ENCODE assay signal across 7 mouse cellular contexts in the genomic region with DNA sequence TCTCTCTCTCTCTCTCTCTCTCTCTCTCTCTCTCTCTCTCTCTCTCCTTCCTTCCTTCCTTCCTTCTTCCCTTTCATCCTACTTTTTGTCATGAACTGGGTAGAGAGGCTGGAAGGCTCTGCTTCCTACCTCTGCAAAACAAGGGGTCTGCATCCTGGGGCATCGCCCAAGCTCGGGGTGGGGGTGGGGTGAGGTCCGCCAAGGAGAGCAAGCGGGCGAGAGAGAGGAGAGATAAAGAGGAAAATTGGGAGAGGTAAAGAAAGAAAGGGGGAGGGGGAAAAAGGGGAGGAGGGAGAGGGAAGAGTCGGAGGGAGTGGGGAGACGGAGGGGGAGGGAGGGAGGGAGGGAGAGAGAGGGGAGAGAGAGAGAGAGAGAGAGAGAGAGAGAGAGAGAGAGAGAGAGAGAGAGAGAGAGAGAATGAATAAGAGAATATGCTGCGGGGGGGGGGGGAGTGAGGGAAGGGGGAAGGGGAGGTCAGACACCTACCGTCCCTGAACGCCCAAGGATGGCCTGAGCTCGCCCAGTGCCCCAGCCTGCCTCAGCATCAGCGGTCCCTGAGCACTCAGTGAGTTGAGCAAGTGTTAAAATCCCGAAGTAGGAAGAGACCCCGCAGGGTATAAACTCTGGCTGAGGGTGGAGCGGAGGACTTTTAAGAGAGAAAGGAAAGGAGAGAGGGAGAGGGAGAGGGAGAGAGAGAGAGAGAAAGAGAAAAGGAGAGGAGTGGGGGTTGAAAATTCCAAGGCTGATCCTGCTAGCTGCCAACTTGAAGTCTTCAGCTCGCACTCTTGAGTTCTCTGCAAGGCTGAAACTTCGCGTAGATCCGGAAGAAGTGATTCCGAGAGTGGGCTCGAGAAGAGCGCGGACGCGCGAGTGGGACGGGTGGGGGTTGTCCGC. TPM values are rescaled to one million over a fixed set of nuclear protein-coding genes. Genes with fewer than 3 reads are reported as not detected.
DNase-seq lines count a peak whose midpoint lies in the region; ATAC-seq and TF ChIP-seq lines count a peak whose summit lies in the region.

A gene (plus strand): TSS at position 579 of the 894 bp plus-strand sequence.

- peak; percentile 57; the same call in 1 of the 2 replicates for ATAC-seq in forebrain, embryonic 12.5 days (ENCODE audit: low FRiP score)
- ATAC-seq in hindbrain, embryonic 15.5 days (ENCODE audit: low FRiP score, low read depth): peak; percentile 40; the same call in 1 of the 2 replicates
- ATAC-seq in midbrain, postnatal 0 days (ENCODE audit: low FRiP score): peak; percentile 2; the same call in 1 of the 2 replicates
- no peak for ATAC-seq in activated CD4-positive, CD25-positive, alpha-beta regulatory T cell, adult 4 months

- no peak within 1 kb of the TSS for H3K27ac ChIP-seq in testis, adult 2 months (ENCODE audit: control insufficient read depth, insufficient read depth, low read depth, low read length)
- H3K27ac ChIP-seq in forebrain, embryonic 12.5 days: no peak within 1 kb of the TSS; the same call in 1 of the 2 replicates
- peak within 1 kb of the TSS; percentile 38 for H3K27ac ChIP-seq in hindbrain, embryonic 15.5 days (replicated peaks)
- H3K27ac ChIP-seq in midbrain, postnatal 0 days (ENCODE audit: low read depth, low read length): no peak within 1 kb of the TSS

- H3K4me3 ChIP-seq in testis, adult 2 months (ENCODE audit: control insufficient read depth, low read depth, low read length): peak within 1 kb of the TSS; percentile 76
- H3K4me3 ChIP-seq in forebrain, embryonic 12.5 days (replicated peaks): peak within 1 kb of the TSS; percentile 58
- peak within 1 kb of the TSS; percentile 54 for H3K4me3 ChIP-seq in hindbrain, embryonic 15.5 days
- H3K4me3 ChIP-seq in midbrain, postnatal 0 days (ENCODE audit: low read depth, low read length): peak within 1 kb of the TSS; percentile 72

- no peaks in the 10 kb centered on the region for H3K27me3 ChIP-seq in testis, adult 2 months (ENCODE audit: control insufficient read depth, insufficient read depth, low read length)
- peaks cover 47% of the 10 kb centered on the region for H3K27me3 ChIP-seq in forebrain, embryonic 12.5 days
- H3K27me3 ChIP-seq in hindbrain, embryonic 15.5 days: peaks cover 9% of the 10 kb centered on the region; the same call in 1 of the 2 replicates
- peaks cover 4% of the 10 kb centered on the region for H3K27me3 ChIP-seq in midbrain, postnatal 0 days (ENCODE audit: insufficient read depth, low read length)

- H3K9ac ChIP-seq in forebrain, embryonic 12.5 days: peak within 1 kb of the TSS; percentile 59
- H3K9ac ChIP-seq in hindbrain, embryonic 15.5 days: peak within 1 kb of the TSS; percentile 57
- H3K9ac ChIP-seq in midbrain, postnatal 0 days (replicated peaks; ENCODE audit: low read length, poor library complexity, severe bottlenecking): peak within 1 kb of the TSS; percentile 57

- no peak for DNase-seq in testis, postnatal 10 days (ENCODE audit: low spot score)
- peak; percentile 30 for DNase-seq in midbrain, postnatal 0 days (ENCODE audit: low spot score)
- no peak for DNase-seq in layer of hippocampus, postnatal 14 days (ENCODE audit: low spot score in 2 of 2)

- no peaks in the 10 kb centered on the region for H3K36me3 ChIP-seq in testis, adult 2 months (ENCODE audit: control insufficient read depth, insufficient read depth, low read length)
- H3K36me3 ChIP-seq in forebrain, embryonic 12.5 days (replicated peaks): no peaks in the 10 kb centered on the region
- no peaks in the 10 kb centered on the region for H3K36me3 ChIP-seq in hindbrain, embryonic 15.5 days
- no peaks in the 10 kb centered on the region for H3K36me3 ChIP-seq in midbrain, postnatal 0 days (ENCODE audit: insufficient read depth, low read length)

- no peak for TF ChIP-seq CTCF in testis, adult 2 months (IDR thresholded peaks at IDR 0.05; ENCODE audit: control insufficient read depth, insufficient read depth, insufficient replicate concordance, low read depth, low read length)
- TF ChIP-seq CTCF in midbrain, postnatal 0 days (IDR thresholded peaks at IDR 0.05): no peak

- peak within 1 kb of the TSS; percentile 97 for H3K4me2 ChIP-seq in forebrain, embryonic 12.5 days
- H3K4me2 ChIP-seq in hindbrain, embryonic 15.5 days: peak within 1 kb of the TSS; percentile 98
- peak within 1 kb of the TSS; percentile 91 for H3K4me2 ChIP-seq in midbrain, postnatal 0 days (ENCODE audit: low read depth, low read length, poor library complexity, severe bottlenecking)

- H3K9me3 ChIP-seq in forebrain, embryonic 12.5 days: no peaks in the 10 kb centered on the region
- H3K9me3 ChIP-seq in hindbrain, embryonic 15.5 days: no peaks in the 10 kb centered on the region
- no peaks in the 10 kb centered on the region for H3K9me3 ChIP-seq in midbrain, postnatal 0 days (ENCODE audit: low read length)

- H3K4me1 ChIP-seq in testis, adult 2 months (ENCODE audit: control insufficient read depth, insufficient read depth, low read length): peaks cover 9% of the 10 kb centered on the region; the same call in 1 of the 2 replicates
- peaks cover 13% of the 10 kb centered on the region for H3K4me1 ChIP-seq in forebrain, embryonic 12.5 days
- peaks cover 15% of the 10 kb centered on the region; the same call in 1 of the 2 replicates for H3K4me1 ChIP-seq in hindbrain, embryonic 15.5 days (replicated peaks)
- no peaks in the 10 kb centered on the region for H3K4me1 ChIP-seq in midbrain, postnatal 0 days (ENCODE audit: insufficient read depth, low read length)

- TF ChIP-seq POLR2A in testis, adult 2 months (IDR thresholded peaks at IDR 0.05; ENCODE audit: control insufficient read depth, low read depth, low read length): no peak

- WGBS in forebrain, embryonic 12.5 days: 1% methylated on average over 27 of the region's 28 CpGs
- WGBS in hindbrain, embryonic 15.5 days: 2% methylated on average over 26 of the region's 28 CpGs
- WGBS in midbrain, postnatal 0 days: under 1% methylated on average over 27 of the region's 28 CpGs

RNA-seq across cellular contexts. Expression of the gene that starts here (rescaled TPM):
- polyA plus RNA-seq in testis, adult 2 months (2012; rRNA removed): 0.17 and 0.25 TPM in 2 replicates
- polyA plus RNA-seq in forebrain, embryonic 12.5 days (2016; fragmentation: Nextera tagmentation; extraction: Ambion mirVana): 1.8 and 2.0 TPM in 2 replicates
- 2.5 and 2.7 TPM in 2 replicates for polyA plus RNA-seq in hindbrain, embryonic 15.5 days (2015; fragmentation: Nextera tagmentation; extraction: Ambion mirVana)
- 11.2 and 12.1 TPM in 2 replicates for total RNA-seq in midbrain, postnatal 0 days (2014; rRNA removed)
- polyA plus RNA-seq in midbrain, postnatal 0 days (2015; fragmentation: Nextera tagmentation; extraction: Ambion mirVana): 1.5 and 2.0 TPM in 2 replicates
- 1 to 10 TPM; 4.2 to 5.1 TPM for total RNA-seq in layer of hippocampus, postnatal 14 days (2021)
- under 1 TPM in 1 of 2 experiments, not detected in 1; 0.11 TPM for polyA plus RNA-seq in activated CD4-positive, CD25-positive, alpha-beta regulatory T cell, adult 4 months (2017; shearing (Covaris generic))
